Mouse (Mus musculus) kidney, postnatal 36 days (tissue): ENCODE results near the gene Smlr1.
A peak's percentile ranks its signal among the peaks of the same experiment; 100 is the strongest.

ENCODE experiments used
- DNase-seq, 2 experiments: peaks; one replicate each; pipeline ENCODE4 v3.0.0; 2021 to 2022; ENCODE audit warnings: mixed read lengths in 2 of 2

Gene Smlr1

DNA sequence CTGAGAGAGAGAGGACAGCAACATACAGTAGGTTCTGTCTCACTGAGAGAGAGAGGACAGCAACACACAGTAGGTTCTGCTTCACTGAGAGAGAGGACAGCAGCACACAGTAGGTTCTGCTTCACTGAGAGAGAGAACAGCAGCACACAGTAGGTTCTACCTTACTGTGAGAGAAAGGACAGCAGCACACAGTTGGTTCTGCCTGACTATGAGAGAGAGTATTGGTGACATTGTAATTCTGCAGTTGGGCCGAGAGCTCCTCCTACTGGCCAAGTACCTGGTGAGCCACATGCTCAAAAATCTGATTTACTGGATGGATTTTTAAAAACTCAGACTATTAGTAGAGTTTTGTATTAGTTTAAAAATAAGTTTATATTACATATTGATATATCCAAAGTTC lies 47.6 kb downstream of the Smlr1 start:
- DNase-seq, result peak; percentile 61 to 89

DNA sequence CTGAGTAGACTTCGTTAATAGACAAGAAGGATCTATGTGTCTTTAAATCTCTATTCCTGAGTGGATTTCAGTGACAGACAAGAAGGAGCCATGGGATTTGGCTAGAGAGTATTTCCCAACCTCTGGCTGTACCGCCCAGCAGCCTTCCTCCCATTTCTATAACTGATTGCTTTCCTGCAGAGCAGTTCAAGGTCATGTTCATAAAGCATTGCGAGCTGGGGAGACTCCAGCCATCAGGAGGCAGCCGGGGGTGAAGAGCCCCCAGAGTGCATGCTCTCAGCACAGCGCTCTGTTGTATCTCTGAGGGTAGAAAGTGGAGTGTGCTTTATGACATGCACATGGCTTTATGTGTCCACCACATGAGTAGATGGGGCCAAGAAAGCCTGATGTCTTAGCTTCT lies 53.3 kb downstream of the Smlr1 start:
- no peak for DNase-seq

DNA sequence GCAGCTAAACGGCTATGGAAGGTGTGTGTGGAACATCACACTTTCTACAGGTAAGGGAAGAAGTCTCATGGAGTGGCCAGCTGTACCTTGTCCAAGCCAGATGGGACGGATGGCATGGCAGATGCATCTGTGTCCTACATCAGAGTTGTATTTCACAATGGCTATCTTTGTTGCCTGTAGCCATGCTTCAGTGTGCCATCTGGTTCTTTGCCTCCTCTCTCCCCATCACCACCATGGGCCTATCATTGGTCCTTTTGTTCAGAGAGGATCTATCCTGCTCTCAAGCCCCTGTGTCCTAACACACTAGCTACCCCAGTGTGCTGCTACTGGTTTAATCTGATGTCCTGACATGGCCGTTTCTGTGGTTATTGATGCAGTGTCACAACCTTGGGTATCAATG lies 56.4 kb downstream of the Smlr1 start:
- no peak for DNase-seq
